Mouse (Mus musculus): ENCODE data around the gene Tekt1.
A peak's percentile ranks its signal among the peaks of the same experiment; 100 is the strongest.
"Not testable (repeated sequence)": the region's sequence is repeated elsewhere in the genome, so short reads cannot be mapped to it uniquely, and the experiment has no call there.

The Tekt1 gene

GRCm38 (mm10) chr11:72343238-72343625, 19.0 kb downstream of the Tekt1 start:
- not testable (repeated sequence) for DNase-seq (ENCODE audit: low read depth in 1 of 2, low spot score in 2 of 2)

GRCm38 (mm10) chr11:72342549-72343237, 19.5 kb downstream of the Tekt1 start:
- peak in 1 of 2 experiments; percentile 8 for DNase-seq (ENCODE audit: low read depth in 1 of 2, low spot score in 2 of 2)

- no peak for DNase-seq (ENCODE audit: low read depth in 1 of 2, low spot score in 2 of 2)
Observed at GRCm38 (mm10) chr11:72339716-72340115, 22.5 kb downstream of the Tekt1 start.

GRCm38 (mm10) chr11:72338437-72338871, 23.8 kb downstream of the Tekt1 start:
- no peak for DNase-seq (ENCODE audit: low read depth in 1 of 2, low spot score in 2 of 2)

GRCm38 (mm10) chr11:72336726-72337125, 25.5 kb downstream of the Tekt1 start:
- no peak for DNase-seq (ENCODE audit: low read depth in 1 of 2, low spot score in 2 of 2)

- no peak for DNase-seq (ENCODE audit: low read depth in 1 of 2, low spot score in 2 of 2)
Observed at GRCm38 (mm10) chr11:72334653-72335052, 27.6 kb downstream of the Tekt1 start.

GRCm38 (mm10) chr11:72332951-72333667, 29.1 kb downstream of the Tekt1 start:
- no peak for DNase-seq (ENCODE audit: low read depth in 1 of 2, low spot score in 2 of 2)

- no peak for DNase-seq (ENCODE audit: low read depth in 1 of 2, low spot score in 2 of 2)
Observed at GRCm38 (mm10) chr11:72325701-72326100, 36.5 kb downstream of the Tekt1 start.

- DNase-seq (ENCODE audit: low read depth in 1 of 2, low spot score in 2 of 2), result no peak
Observed at GRCm38 (mm10) chr11:72324431-72324830, 37.8 kb downstream of the Tekt1 start.

GRCm38 (mm10) chr11:72318026-72318425, 44.2 kb downstream of the Tekt1 start:
- no peak for DNase-seq (ENCODE audit: low read depth in 1 of 2, low spot score in 2 of 2)

- no peak for DNase-seq (ENCODE audit: low read depth in 1 of 2, low spot score in 2 of 2)
Observed at GRCm38 (mm10) chr11:72314151-72314895, 47.9 kb downstream of the Tekt1 start, which contains the start of gene Fbxo39. Gene Fbxo39 (plus strand): TSS chr11:72314444.

GRCm38 (mm10) chr11:72311355-72312001, 50.8 kb downstream of the Tekt1 start:
- DNase-seq (ENCODE audit: low read depth in 1 of 2, low spot score in 2 of 2), result no peak

GRCm38 (mm10) chr11:72310491-72310890, 51.8 kb downstream of the Tekt1 start:
- DNase-seq (ENCODE audit: low read depth in 1 of 2, low spot score in 2 of 2), result no peak

- DNase-seq (ENCODE audit: low read depth in 1 of 2, low spot score in 2 of 2), result no peak
Observed at GRCm38 (mm10) chr11:72308982-72309381, 53.3 kb downstream of the Tekt1 start.

- no peak for DNase-seq (ENCODE audit: low read depth in 1 of 2, low spot score in 2 of 2)
Observed at GRCm38 (mm10) chr11:72307461-72307860, 54.8 kb downstream of the Tekt1 start.

GRCm38 (mm10) chr11:72302230-72302629, 60.0 kb downstream of the Tekt1 start:
- no peak for DNase-seq (ENCODE audit: low read depth in 1 of 2, low spot score in 2 of 2)

- peak; percentile 21 to 52 for DNase-seq (ENCODE audit: low read depth in 1 of 2, low spot score in 2 of 2)
Observed at GRCm38 (mm10) chr11:72301334-72301733, 60.9 kb downstream of the Tekt1 start, which contains the start of gene Xaf1. Gene Xaf1 (plus strand): TSS chr11:72301629.

All from monocyte, adult 2 months (primary cell).